Mouse (Mus musculus): ENCODE measurements at regions not wholly inside any gene's neighbourhood (a gene's known extent, or its start where the extent isn't known, plus 50 kb on each side); places are given as distances from the start of the nearest gene placed in this dataset.

- TF ChIP-seq POLR2A (IDR thresholded peaks at IDR 0.05; ENCODE audit: borderline replicate concordance, extremely low read depth, insufficient read depth, insufficient read length, poor library complexity, severe bottlenecking) (no peak), CTCF (IDR thresholded peaks at IDR 0.05; ENCODE audit: borderline replicate concordance, extremely low read depth, insufficient read depth, insufficient read length) (no peak)
Measured at GRCm38 (mm10) chr16:44658306-44658705, 65.8 kb upstream of the Nepro start.
